Mouse (Mus musculus) gastrocnemius, adult 2 months (tissue): Measurements from ENCODE around the gene Tcf23. TPM values are rescaled to one million over a fixed set of nuclear protein-coding genes. Genes with fewer than 3 reads are reported as not detected.

Experiments used
- DNase-seq: peaks from one replicate; pipeline ENCODE4 v3.0.0; 2022
- H3K27ac ChIP-seq: fragments of 200-600 bp; 2 replicates; pipeline ENCODE4 v1.8.1; 2022; ENCODE audit warnings: mild to moderate bottlenecking
- H3K4me3 ChIP-seq: fragments of 200-600 bp; 2 replicates; pipeline ENCODE4 v1.8.1; 2022; ENCODE audit warnings: mild to moderate bottlenecking, moderate library complexity
- CTCF ChIP-seq: fragments of 200-600 bp; IDR thresholded peaks from 2 replicates; pipeline ENCODE4 v1.8.1; 2022; ENCODE audit warnings: antibody characterized with exemption, mild to moderate bottlenecking, moderate library complexity
- intact Hi-C: fragments of 180-260 bp; cut with DNase I; formaldehyde crosslinking; loops from one replicate; pipeline ENCODE4 v1.15.1; 2025
- long read RNA-seq, 2 experiments: library from polyadenylated mRNA; stranded (forward); transcript quantifications; one replicate each; pipeline ENCODE4 v2.0.0; 2021
- total RNA-seq, 2 experiments: library from RNA; stranded (reverse); gene quantifications; 2 replicates each; pipeline ENCODE4 v1.2.3; 2021

Tcf23 gene
- total RNA-seq, result under 1 TPM in 1 of 2 experiments, not detected in 1; 0.28 TPM
- long read RNA-seq, experiment 1, partial matches to known transcripts, result 1 of 4 reads
- long read RNA-seq, experiment 1, other reads (novel, unspliced or antisense), result 3 of 4 reads
- long read RNA-seq, experiment 2, result 0 reads

DNA sequence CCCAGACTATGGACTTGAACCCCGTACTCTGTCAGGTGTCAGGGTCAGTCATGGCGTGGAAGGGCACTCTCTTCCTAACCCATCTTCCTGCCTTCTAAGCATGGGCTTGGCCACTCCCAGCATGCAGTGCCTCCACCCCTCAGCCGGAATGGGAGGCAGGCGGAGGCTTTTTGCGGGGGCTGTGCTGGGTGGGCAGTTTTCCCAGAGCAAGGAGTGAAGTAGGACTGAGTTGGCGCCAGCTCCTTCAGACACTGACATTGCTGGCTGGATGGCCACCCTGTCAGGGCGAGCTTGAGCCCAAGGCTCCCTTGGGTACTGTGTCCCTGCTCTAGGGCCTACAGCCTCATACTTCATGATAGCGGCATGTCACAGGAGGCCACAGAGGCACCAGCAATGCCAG is at the start of gene Tcf23:
TSS of gene Tcf23 (plus strand) at position 247 of the 400 bp plus-strand sequence.
- no peak for TF ChIP-seq CTCF
- Histone ChIP-seq H3K4me3 (no peak within 1 kb of the TSS), H3K27ac (no peak within 1 kb of the TSS)
- peak; percentile 63 for DNase-seq
- intact Hi-C loops, result no loop called here

DNA sequence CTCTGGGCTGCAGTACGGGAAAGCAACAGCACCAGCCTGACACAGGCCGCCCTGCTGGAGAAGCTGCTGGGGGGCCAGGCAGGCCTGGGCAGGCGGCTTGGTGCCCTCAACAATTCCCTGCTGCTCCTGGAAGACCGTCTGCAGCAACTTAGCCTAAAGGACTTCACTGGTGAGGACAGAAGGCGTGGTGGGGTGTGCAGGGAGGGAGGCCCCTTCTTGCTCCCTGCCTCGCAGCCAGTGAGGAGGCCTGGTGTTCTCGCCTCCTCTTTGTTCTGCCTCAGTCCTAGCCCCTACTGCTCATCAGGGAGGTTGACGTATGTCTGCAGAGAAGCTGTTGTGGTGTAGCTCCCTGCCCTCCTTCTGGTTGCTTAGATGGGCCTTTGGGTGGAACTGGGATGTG is 49.8 kb upstream of the Tcf23 start:
- intact Hi-C loops, result no loop called here
- 0 out of 2 replicates have a peak overlapping the region, but pooled peaks have one; percentile 5 for H3K27ac ChIP-seq
- TF ChIP-seq CTCF, result no peak

DNA sequence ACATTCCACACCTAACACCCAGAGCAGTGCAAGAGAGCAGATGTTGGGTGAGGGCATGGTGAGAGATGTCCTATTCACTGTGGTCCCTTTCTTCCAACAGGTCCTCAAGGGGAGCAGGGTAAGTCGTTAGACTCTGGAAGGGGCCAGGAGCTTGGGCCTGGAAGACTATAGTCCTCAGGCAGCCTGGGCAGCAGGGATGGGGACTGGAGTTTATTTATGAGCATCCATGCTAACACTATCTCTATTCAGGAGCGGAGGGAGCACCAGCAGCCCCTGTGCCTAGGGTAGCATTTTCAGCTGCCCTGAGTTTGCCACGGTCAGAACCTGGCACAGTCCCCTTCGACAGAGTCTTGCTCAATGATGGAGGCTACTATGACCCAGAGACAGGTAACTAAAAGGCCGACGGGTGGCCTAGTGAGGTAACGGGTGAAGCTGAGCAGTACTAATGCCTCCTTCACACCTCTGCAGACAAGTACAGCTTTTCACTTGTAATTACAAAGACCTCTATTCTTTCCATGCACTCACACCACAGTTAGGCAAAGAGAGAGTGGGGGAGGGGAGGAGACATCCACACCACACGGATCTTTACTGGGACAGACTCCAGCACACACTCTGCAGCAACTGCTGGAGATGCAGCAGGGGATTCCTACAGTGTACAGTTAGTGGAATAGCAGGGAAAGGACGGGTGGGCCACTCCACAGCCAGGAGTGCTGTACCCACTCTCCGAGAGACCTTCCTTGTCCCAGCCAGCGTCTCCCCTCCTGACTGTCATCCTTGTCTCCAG is 48.4 kb upstream of the Tcf23 start:
- peak overlapping the region; percentile 94 for H3K27ac ChIP-seq
- DNase-seq, result no peak
- intact Hi-C loops, result no loop called here
- no peak overlapping the region; the same call in 1 of the 2 replicates for H3K4me3 ChIP-seq
- no peak for TF ChIP-seq CTCF

More for the DNA sequence above, 49.8 kb upstream of the Tcf23 start:
- DNase-seq, result no peak
- H3K4me3 ChIP-seq, result no peak overlapping the region

DNA sequence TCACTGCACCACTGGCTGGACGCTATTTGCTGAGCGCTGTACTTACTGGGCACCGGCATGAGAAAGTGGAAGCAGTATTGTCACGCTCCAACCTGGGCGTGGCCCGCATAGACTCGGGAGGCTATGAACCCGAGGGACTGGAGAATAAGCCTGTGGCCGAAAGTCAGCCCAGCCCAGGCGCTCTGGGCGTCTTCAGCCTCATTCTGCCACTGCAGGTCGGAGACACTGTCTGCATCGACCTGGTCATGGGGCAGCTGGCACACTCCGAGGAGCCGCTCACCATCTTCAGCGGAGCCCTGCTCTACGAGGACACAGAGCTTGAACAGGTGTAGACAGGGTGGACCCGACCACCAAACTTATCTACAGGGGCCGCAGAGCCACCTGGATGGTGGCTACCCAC is 47.8 kb upstream of the Tcf23 start:
- intact Hi-C loops, result no loop called here
- DNase-seq, result peak; percentile 45
- Histone ChIP-seq H3K4me3 (peak overlapping the region; percentile 76), H3K27ac (peak overlapping the region; percentile 94)
- no peak for TF ChIP-seq CTCF

DNA sequence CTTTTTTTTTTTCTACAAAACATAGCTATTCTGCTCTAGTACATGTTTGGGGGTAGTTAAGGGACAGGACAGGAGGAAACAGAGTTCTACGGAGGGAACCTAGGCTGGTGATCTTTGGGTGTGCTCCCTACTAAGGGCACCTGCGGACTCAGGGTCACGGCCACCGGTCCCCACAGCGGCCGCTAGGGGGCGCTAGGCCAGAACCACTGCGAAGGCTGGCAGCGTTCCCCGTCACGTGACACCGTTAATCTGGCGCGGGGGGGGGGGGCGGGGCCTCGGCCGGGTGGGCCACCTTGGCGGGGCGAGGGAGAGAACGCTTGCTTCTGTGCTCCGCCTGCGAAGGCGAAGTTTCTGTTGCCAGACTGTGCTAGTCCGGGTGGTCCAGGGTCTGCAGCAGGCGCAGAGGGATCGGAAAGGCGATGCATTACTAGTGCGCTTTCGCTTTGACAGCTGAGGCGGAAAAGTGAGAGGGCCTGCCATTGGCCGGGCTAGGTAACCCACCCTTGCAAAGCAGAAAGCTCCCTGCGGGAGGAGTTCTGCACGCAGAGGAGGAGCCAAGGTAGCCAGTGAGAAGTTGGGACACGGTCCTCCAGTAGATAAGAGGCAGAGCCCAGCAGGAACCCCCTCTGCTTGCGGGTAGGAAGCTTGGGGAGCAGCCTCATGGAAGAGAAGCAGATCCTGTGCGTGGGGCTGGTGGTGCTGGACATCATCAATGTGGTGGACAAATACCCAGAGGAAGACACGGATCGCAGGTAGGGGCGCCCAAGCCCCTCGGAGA is 47.0 kb upstream of the Tcf23 start, which contains the start of gene Khk:
TSS of gene Khk (plus strand) at position 176 of the 778 bp plus-strand sequence.
- peak; percentile 81 for TF ChIP-seq CTCF
- intact Hi-C loops, result no loop called here
- Histone ChIP-seq H3K4me3 (peak within 1 kb of the TSS; percentile 76), H3K27ac (peak within 1 kb of the TSS; percentile 94)
- DNase-seq, result peak; percentile 94

DNA sequence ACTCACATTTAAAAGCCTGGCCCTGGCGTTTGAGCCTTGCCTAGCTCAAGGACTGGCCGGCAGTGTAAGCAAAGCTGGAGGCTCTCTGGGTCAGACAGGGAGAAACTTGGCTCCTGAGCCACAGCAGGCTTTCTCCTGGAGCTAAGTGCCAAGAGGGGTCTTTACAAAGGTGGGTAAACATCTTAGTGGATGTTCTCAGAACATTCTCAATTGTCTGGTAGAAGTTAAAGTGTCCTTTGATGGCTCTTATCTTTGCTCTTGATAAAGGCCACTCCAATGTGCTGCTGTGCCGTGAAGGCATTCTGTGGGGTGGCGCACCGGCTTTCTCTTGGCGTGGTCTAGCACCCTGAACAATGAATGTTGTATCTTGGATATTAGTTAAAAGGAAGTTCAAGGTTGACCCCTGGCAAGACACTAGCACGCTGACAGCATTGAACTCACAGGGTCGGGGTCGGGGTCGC is 45.9 kb upstream of the Tcf23 start:
- no peak for DNase-seq
- H3K27ac ChIP-seq, result peak overlapping the region; percentile 94
- H3K4me3 ChIP-seq, result peak overlapping the region; percentile 76
- intact Hi-C loops, result no loop called here
- TF ChIP-seq CTCF, result no peak

DNA sequence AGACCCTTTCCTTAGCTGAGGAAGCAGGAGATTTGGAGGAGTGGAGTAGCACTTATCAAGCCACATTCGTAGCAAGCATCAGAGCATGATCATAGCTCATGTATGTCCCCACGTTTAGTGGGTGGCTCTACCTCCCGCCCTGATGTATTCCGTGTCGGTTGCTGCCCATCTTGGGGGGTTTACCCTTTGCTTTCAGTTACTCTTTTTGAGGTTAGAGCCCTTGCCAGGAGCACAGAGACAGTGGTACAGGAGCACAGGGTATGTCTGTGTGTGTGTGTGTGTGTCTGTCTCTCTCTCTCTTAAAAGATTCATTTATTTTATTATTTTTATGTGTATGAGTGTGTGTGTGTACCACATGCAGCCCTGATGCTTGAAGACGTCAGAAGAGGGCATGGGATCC is 45.3 kb upstream of the Tcf23 start:
- Histone ChIP-seq H3K27ac (no peak overlapping the region), H3K4me3 (no peak overlapping the region)
- intact Hi-C loops, result no loop called here
- TF ChIP-seq CTCF, result no peak
- no peak for DNase-seq

DNA sequence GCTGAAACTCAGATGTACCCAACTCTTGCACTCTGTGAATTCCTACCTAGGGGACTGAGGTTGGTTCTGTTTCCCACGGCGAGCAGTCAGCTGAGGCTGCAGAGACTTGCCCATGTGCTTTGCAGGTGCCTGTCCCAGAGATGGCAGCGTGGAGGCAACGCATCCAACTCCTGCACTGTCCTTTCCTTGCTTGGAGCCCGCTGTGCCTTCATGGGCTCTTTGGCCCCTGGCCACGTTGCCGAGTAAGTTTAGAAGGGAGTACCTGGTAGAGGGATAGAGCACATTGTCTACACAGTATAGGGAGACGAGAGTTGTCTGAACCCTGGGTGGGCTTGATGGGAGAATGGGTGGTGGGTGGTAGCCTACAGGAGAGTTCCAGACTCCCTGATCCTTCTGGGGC is 43.8 kb upstream of the Tcf23 start:
- Histone ChIP-seq H3K27ac (no peak overlapping the region), H3K4me3 (no peak overlapping the region)
- TF ChIP-seq CTCF, result no peak
- intact Hi-C loops, result loop anchor here (5.0 kb wide), 1 partner anchor 123 kb away; the partner anchor contains the start of genes Atraid and Slc5a6
- no peak for DNase-seq

DNA sequence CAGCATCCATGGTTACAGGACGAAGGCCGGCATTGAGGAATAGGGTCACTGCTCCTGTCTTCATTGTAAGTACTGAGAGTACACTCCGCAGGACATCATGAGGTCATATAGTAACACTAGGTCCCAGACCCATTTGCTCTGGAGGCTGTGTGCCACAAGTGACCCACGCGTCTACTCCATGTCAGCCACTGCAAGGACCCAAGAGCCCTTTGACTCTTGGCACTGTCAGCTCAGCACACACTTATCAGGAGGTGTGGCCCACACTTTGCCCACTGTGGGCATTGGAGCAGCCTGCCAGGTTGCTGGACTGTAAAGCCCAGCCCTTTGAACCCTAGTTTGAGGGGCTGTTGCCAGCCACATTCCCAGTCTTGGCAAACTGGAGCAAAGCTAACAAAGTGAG is 43.2 kb upstream of the Tcf23 start:
- DNase-seq, result no peak
- H3K27ac ChIP-seq, result no peak overlapping the region
- intact Hi-C loops, result loop anchor here (5.0 kb wide), 1 partner anchor 122 kb away; the partner anchor contains the start of genes Atraid and Slc5a6
- no peak overlapping the region for H3K4me3 ChIP-seq
- no peak for TF ChIP-seq CTCF

DNA sequence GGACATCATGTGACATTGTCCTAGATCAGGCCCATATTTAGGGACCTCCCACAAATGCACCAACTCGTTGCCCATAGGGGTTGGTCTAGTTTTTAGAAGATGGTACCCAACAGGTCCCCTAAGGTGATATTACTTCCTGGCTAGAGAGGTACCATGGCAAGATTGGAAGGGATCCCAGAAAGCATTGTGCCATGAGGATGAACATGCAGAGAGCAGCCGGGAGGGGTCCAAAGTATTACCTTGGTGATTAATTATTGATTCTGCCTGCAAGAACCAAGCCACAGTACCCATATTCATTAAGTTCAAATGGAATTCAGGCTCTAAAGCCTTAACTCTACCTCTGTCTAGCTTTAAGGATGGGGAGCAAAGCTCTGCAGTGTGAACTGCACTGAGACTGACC is 42.4 kb upstream of the Tcf23 start:
- H3K27ac ChIP-seq, result no peak overlapping the region
- TF ChIP-seq CTCF, result no peak
- intact Hi-C loops, result loop anchor here (5.0 kb wide), 1 partner anchor 121 kb away; the partner anchor contains the start of genes Atraid and Slc5a6
- no peak for DNase-seq
- H3K4me3 ChIP-seq, result no peak overlapping the region

DNA sequence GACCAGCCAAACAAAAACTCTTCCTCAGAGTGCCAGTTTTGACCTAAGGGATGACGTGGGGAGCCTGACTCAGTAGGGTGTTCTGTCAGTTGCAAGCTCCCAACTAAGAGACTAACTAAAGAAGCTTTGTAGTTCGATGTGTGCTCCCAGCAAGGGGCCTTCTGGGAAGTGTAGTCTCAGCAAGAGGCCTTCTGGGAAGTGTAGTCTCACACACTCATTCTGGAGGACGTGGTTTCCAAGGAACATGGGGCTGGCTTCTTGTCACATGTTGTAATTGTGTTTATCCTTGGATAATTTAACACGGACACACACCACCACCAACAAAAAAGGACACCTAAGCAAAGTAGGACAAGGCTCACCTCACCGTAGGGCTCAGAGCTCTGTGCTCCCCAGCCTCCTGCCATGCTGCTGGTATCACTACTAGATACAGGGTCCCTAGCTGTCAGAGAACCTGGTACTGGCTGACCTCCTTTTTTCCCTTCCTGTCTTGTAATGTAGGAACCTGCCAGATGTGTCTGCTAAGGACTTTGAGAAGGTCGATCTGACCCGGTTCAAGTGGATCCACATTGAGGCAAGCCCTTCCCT is 40.4 kb upstream of the Tcf23 start:
- H3K27ac ChIP-seq, result no peak overlapping the region; the same call in 1 of the 2 replicates
- intact Hi-C loops, result loop anchor here (5.0 kb wide), 1 partner anchor 119 kb away; the partner anchor contains the start of genes Atraid and Slc5a6
- DNase-seq, result no peak
- peak overlapping the region; percentile 46 for H3K4me3 ChIP-seq
- no peak for TF ChIP-seq CTCF

DNA sequence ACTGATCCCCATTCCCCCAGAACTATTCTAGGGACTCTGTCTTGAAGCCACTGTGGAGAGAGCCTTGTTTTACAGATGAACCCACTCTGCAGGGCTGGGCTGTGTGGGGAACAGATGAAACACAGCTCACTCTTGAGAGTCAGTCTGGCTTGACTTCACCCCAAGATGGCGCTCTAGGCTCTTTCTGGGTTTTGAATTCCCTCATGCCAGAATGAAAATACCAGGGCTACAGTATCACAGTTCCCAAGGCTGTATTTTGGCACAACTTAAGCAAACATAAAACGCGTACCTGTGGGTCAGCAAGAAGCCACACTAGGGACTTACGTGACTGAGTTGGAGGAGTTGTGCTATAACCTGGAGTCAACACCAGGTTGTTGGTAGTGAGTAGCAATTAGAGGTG is 38.3 kb upstream of the Tcf23 start:
- DNase-seq, result peak; percentile 86
- peak overlapping the region; percentile 77 for H3K27ac ChIP-seq
- peak overlapping the region; percentile 15; the same call in 1 of the 2 replicates for H3K4me3 ChIP-seq
- TF ChIP-seq CTCF, result peak; percentile 91
- intact Hi-C loops, result loop anchor here (1.0 kb wide), 1 partner anchor 68 kb away; no protein-coding TSS in a partner anchor
